Mouse (Mus musculus) bone marrow, adult 2 months (tissue): ENCODE results near the gene Ssmem1. TPM values are rescaled to one million over a fixed set of nuclear protein-coding genes. Genes with fewer than 3 reads are reported as not detected.
A peak's percentile ranks its signal among the peaks of the same experiment; 100 is the strongest.

Experiments used
- H3K27ac ChIP-seq: fragments of 200-500 bp; 2 replicates; pipeline ENCODE4 v1.5.1; 2012; ENCODE audit warnings: low read depth, mild to moderate bottlenecking, control low read depth, inconsistent platforms, low read length; ENCODE audit not compliant: control insufficient read depth, poor library complexity, insufficient read depth
- H3K4me1 ChIP-seq: fragments of 200-500 bp; 2 replicates; pipeline ENCODE4 v1.6.1; 2011; ENCODE audit warnings: low read length; ENCODE audit not compliant: control insufficient read depth, insufficient read depth
- H3K4me3 ChIP-seq: fragments of 200-500 bp; replicated peaks from 2 replicates; pipeline ENCODE3; 2011; ENCODE audit warnings: mild to moderate bottlenecking, low read depth, low read length, control low read depth; ENCODE audit not compliant: control insufficient read depth
- CTCF ChIP-seq: fragments of 200-500 bp; IDR thresholded peaks from 2 replicates; pipeline ENCODE4 v1.5.1; 2011; ENCODE audit warnings: low read length, control low read depth; ENCODE audit not compliant: control insufficient read depth, insufficient read depth
- POLR2A ChIP-seq: fragments of 200-500 bp; IDR thresholded peaks from 2 replicates; pipeline ENCODE4 v1.6.1; 2011; ENCODE audit warnings: low read depth, mild to moderate bottlenecking, control low read depth, low read length, borderline replicate concordance; ENCODE audit not compliant: control insufficient read depth
- WGBS: fragments of 180-500 bp; shearing (Covaris S2); methylation state at CpG from one replicate; pipeline ENCODE4 v1.1.7; 2018; 5-methylcytosine and 5-hydroxymethylcytosine counted together
- polyA plus RNA-seq: library from polyadenylated mRNA; stranded (reverse); fragments of >200 nt; gene quantifications from 2 replicates; pipeline ENCODE4 v1.2.4, GENCODE M21; 2011; ENCODE audit warnings: low replicate concordance; ENCODE audit not compliant: missing spikeins, insufficient read depth, insufficient read length

Gene Ssmem1
- polyA plus RNA-seq = not detected in 2 replicates

GRCm38 (mm10) chr6:30509265-30510239 is at the start of gene Ssmem1, which contains the start of gene Tmem209:
Gene Ssmem1 (plus strand): TSS chr6:30509849.
Gene Tmem209 (minus strand): TSS chr6:30509783.
- peak within 1 kb of the TSS; percentile 79 for H3K4me3 ChIP-seq
- peak; percentile 87 for TF ChIP-seq POLR2A
- TF ChIP-seq CTCF = no peak
- peak within 1 kb of the TSS; percentile 73 for H3K27ac ChIP-seq
- no peaks in the 10 kb centered on the region; the same call in 1 of the 2 replicates for H3K4me1 ChIP-seq
- WGBS = under 1% methylated on average over 37 of the region's 37 CpGs

GRCm38 (mm10) chr6:30460750-30461446 is 48.8 kb upstream of the Ssmem1 start:
- WGBS = 33% methylated on average over 19 of the region's 19 CpGs
- Histone ChIP-seq H3K4me3 (no peak overlapping the region), H3K27ac (no peak overlapping the region), H3K4me1 (no peaks in the 10 kb centered on the region; the same call in 1 of the 2 replicates)
- TF ChIP-seq CTCF (no peak), POLR2A (no peak)

GRCm38 (mm10) chr6:30461755-30462344 is 47.8 kb upstream of the Ssmem1 start:
- H3K4me1 ChIP-seq = no peaks in the 10 kb centered on the region; the same call in 1 of the 2 replicates
- no peak overlapping the region for H3K4me3 ChIP-seq
- 78% methylated on average over 13 of the region's 13 CpGs for WGBS
- no peak for TF ChIP-seq POLR2A
- no peak for TF ChIP-seq CTCF
- no peak overlapping the region for H3K27ac ChIP-seq

GRCm38 (mm10) chr6:30462822-30463221 is 46.8 kb upstream of the Ssmem1 start:
- WGBS = 23% methylated on average over 7 of the region's 7 CpGs
- no peak for TF ChIP-seq POLR2A
- TF ChIP-seq CTCF = no peak

GRCm38 (mm10) chr6:30465586-30465985 is 44.1 kb upstream of the Ssmem1 start:
- H3K4me3 ChIP-seq = no peak overlapping the region
- no peak for TF ChIP-seq CTCF
- TF ChIP-seq POLR2A = no peak
- no peak overlapping the region for H3K27ac ChIP-seq
- 77% methylated on average over 11 of the region's 11 CpGs for WGBS
- H3K4me1 ChIP-seq = no peaks in the 10 kb centered on the region

More at GRCm38 (mm10) chr6:30462822-30463221, 46.8 kb upstream of the Ssmem1 start:
- Histone ChIP-seq H3K4me3 (no peak overlapping the region), H3K4me1 (no peaks in the 10 kb centered on the region; the same call in 1 of the 2 replicates), H3K27ac (no peak overlapping the region)

- TF ChIP-seq POLR2A = no peak
- no peak for TF ChIP-seq CTCF
- WGBS = 89% methylated on average over 1 of the region's 1 CpGs
- Histone ChIP-seq H3K4me3 (no peak overlapping the region), H3K4me1 (no peaks in the 10 kb centered on the region), H3K27ac (no peak overlapping the region)
Observed at GRCm38 (mm10) chr6:30468058-30468457, 41.6 kb upstream of the Ssmem1 start.

GRCm38 (mm10) chr6:30468684-30469083 is 41.0 kb upstream of the Ssmem1 start:
- Histone ChIP-seq H3K4me3 (no peak overlapping the region), H3K27ac (no peak overlapping the region), H3K4me1 (no peaks in the 10 kb centered on the region)
- no peak for TF ChIP-seq POLR2A
- 56% methylated on average over 12 of the region's 12 CpGs for WGBS

GRCm38 (mm10) chr6:30469370-30469769 is 40.3 kb upstream of the Ssmem1 start:
- no peak overlapping the region for H3K4me3 ChIP-seq
- H3K4me1 ChIP-seq = no peaks in the 10 kb centered on the region
- TF ChIP-seq CTCF (no peak), POLR2A (no peak)
- WGBS = 87% methylated on average over 12 of the region's 12 CpGs
- H3K27ac ChIP-seq = no peak overlapping the region
